Mouse (Mus musculus) frontal cortex, adult 2 months (tissue): ENCODE measurements around the gene Tmprss3. TPM values are rescaled to one million over a fixed set of nuclear protein-coding genes. Genes with fewer than 3 reads are reported as not detected.

ENCODE experiments used
- DNase-seq, 2 experiments: peaks; one replicate each; pipeline ENCODE4 v3.0.0; 2022; ENCODE audit warnings: low spot score in 1 of 2; ENCODE audit errors: extremely low spot score in 1 of 2
- polyA plus RNA-seq: library from polyadenylated mRNA; depleted of rRNA; stranded (reverse); fragments of >200 nt; gene quantifications from 2 replicates; pipeline ENCODE4 v1.2.3, GENCODE M21; 2012

The Tmprss3 gene
- polyA plus RNA-seq, 1 experiment = 0.04 TPM

GRCm38 (mm10) chr17:31196283-31196682, 2.5 kb downstream of the Tmprss3 start:
- DNase-seq = no peak

DNA sequence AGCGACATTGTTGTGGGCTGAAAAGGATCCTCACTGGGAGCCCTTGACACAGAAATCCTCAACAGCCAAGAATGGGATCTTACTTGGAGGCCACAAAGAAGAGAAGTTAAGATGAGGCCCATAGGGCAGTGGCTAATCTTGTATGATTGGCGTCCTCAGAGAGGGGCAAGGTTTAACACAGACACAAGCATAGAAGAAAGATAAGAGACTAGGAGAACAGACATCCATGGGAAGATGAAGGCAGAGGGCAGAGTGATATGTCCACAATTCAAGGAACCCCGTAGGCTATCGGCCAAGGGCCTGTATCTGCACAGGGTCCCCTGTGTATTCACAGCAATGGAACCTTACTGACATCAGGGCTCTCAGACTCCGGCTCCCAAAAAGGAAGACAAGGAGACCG, 3.6 kb downstream of the Tmprss3 start:
- DNase-seq = no peak

GRCm38 (mm10) chr17:31193360-31193759, 5.4 kb downstream of the Tmprss3 start:
- DNase-seq = no peak

DNA sequence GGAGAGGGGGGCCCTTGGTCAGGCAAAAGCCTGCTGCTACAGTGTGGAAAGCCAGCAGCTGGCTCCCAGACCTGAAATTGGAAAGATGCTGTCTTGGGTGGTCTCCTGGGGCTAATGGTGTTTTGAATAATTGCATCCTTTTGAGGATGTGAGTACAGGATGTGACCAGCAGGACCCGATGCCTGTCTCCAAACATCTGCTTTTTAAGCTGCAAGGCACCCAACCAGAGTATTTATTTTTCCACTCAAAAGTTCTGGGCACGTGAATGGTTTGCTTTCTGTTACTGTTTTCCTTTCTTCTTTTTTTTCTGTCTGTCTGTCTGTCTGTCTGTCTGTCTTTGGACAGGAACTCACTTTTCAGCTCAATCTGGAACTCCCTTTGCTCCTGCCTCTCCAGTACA, 6.1 kb downstream of the Tmprss3 start:
- DNase-seq = no peak

GRCm38 (mm10) chr17:31191825-31192224, 7.0 kb downstream of the Tmprss3 start:
- DNase-seq = no peak

GRCm38 (mm10) chr17:31187370-31187769, 11.4 kb downstream of the Tmprss3 start:
- DNase-seq = peak; percentile 8 to 82

DNA sequence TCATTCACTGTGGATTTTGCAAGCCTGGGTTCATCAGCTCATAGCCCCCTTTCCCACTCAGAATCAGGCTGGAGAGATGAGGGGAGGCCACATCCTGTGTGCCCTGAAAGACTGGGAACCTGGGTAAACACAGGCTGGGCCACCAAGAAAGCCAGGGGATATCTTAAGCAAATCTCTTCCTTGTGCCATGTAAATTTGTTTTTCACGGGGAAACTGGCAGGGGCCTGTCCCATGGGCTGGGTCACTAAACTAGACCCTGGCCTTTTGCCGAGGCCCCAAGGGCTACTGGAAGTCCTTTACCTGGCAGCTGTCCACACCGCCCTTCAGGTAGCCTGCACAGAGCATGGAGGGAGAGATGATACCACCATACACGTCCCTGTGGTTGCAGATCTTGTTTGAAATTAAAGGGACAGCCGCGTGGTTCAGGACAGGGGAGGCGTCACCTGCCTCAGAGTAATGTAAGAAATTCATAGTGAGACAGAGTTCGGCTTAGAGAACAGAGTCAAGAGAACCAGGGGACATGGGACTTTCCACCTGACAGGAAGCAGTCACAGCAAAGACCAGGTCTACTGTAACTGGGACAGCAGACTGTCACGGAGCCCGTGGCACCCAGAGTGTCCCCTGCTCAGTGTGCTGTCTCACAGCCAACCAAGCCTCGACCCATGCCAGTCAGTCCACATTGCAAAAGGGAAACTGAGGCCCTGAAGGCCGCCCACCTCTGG, 14.3 kb downstream of the Tmprss3 start:
- no peak for DNase-seq

- peak; percentile 3 to 36 for DNase-seq
Measured at GRCm38 (mm10) chr17:31183180-31183974, 15.4 kb downstream of the Tmprss3 start.

DNA sequence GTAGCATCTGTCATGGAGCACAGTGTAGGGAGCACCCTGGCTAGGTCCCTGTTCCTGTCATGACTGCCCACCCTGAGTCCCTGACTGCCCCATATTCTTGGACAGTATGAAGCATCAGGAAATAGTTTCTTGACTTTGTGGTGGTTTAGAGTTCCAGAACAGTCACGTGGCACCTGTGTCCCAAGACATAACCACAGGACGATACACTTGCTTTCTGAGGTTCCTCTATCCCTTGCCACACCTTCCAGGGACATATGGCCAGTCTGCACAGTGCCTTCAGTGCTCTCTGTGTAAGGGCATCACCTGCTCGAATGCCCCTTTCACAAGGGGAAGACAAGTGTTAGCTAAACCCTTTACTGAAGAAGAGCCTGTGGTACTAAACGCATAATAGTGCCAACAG, 17.3 kb downstream of the Tmprss3 start:
- no peak for DNase-seq

- no peak for DNase-seq
Measured at GRCm38 (mm10) chr17:31176321-31176720, 22.5 kb downstream of the Tmprss3 start.

DNA sequence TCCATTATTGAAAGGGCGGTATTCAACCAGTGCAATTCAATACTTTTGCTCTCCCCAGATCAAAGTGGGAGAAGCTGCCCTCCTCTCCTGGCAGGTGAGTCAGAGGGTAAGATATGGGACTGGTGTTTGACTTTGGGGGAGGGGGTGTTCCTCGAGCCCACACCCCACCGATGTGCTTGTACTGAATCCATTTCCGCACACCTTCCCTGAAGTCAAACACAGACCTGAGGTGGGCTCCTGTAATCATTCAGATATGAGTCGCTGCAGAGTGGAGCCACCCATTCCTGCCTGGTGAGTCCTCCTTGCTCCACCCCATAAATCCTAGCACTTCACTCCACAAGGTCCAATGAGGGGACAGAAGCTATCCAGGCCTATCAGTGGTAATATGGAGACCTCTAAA, 29.0 kb downstream of the Tmprss3 start:
- DNase-seq = no peak

DNA sequence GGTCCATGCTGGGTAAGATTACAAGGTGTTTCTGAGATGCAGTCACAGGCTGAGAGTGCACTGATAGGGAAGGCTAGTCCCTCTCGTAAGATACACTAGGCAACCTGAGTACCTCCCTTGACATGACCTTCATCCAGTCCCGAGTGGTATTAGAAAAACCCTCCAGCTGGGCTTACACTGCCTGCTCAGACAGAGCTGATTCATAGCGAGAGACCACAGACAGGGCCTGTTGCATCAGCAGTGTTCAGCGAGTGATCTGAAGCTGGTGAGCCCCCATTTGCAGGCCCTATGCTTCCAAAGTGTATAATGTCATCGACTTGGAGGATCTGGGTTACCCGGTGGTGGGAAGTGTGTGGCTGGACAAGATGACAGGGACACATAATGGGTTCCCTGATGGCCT, 33.6 kb downstream of the Tmprss3 start, which contains the start of gene Tff1:
TSS of gene Tff1 (minus strand) at position 151 of the 400 bp plus-strand sequence.
- DNase-seq = no peak

DNA sequence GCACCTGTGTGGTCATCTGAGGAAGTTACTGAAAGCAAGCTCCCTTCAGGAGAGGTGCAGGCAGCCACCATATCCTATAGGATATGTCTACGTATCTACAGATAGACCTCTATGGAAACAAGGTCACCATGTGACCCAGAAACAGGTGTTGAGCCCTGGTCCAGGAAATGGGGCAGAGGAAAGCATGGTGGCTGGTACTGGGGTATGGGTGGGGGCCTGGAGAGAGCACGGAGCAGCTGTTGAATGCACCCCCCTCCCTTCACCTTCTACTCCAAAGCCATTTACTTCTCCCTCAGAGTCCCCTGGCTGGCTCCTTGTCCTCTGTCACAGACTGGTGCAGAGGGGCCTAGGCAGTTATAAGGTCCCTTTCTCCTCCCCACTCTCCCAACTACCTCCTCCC, 35.0 kb downstream of the Tmprss3 start:
- DNase-seq = no peak

DNA sequence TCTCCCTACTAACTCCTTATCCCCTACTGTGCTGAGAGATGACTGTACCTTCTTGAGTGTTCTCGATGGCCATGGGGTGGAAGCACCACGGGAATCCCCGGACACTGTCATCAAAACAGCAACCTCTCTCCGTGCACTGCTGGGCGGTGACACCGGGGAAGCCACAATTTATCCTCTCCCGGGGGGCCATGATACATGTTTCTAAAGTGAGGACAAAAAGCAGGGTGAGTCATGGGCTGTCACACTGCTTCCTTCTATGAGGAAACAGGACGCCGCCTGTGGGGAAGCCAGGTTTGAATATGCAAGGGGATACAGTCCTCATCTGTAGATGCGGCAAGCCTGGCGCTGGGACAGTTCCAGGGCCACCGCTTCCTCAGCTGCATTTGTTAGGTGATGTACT, 36.2 kb downstream of the Tmprss3 start:
- no peak for DNase-seq

DNA sequence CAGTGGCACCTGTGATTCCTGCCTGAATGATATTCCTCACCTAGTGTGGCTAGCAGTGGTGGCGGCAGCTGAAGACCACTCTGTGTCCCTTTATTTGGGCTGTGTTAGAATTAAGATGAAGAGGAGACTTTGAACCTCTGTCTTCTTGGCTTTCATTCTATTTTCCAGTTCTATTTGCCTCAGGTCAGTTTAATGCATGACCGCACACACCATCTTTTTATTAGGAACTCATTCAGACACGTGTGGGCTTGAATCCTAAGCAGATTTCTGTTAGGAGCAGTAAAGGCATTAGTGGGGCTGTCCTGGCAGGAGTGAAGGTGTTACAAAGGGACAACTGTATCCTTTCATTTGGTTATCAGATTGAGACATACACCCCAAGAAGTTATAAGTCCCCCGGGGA, 38.5 kb downstream of the Tmprss3 start:
- DNase-seq = no peak

GRCm38 (mm10) chr17:31157921-31158320, 40.9 kb downstream of the Tmprss3 start:
- no peak for DNase-seq

- no peak for DNase-seq
Measured at GRCm38 (mm10) chr17:31153785-31154184, 45.0 kb downstream of the Tmprss3 start.

DNA sequence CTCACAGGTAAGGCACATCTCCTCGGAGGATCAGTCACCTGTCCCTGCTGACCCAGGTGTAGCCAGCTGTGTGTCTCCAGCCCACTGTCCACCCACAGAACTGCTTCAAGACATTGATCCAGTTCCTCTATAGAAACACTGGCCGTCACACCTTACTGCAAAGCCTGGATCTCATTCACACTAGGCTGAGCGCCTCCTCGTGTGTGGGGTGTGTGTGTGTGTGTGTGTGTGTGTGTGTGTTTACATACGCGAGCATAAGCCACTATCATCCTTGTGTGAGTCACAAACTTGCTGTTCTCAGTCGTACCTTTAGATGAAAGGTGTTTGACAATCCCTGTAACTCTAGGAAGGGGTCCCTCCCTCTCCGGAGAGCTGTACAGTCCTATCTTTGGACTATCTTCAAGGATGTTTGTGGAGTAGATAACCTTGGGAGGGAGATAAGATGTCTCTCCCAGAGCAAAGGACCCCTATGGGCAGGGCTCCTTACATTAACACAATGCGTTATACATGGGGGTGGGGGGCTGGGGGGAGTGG, 45.7 kb downstream of the Tmprss3 start:
- DNase-seq = no peak

DNA sequence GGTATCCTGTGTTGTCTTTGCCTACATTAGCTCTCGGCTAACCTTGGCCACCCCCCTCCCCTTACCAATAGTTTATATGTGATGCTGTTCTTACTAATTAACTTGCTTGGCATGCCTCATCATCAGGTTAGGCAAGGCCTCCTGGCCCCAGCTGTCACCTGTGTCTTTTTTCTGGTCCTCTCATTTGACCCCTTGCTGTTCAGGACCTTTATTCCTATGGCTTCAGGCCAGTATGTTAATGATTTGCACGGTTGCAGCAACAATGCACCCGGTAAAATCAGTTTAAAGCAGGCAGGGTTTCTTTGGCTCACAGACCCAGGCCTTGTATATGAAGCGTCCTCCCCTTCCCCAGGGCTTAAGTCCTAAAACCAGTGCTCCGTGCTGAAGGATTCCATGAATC, 46.3 kb downstream of the Tmprss3 start:
- DNase-seq = no peak

- DNase-seq = no peak
Measured at GRCm38 (mm10) chr17:31145998-31146397, 52.8 kb downstream of the Tmprss3 start.
